Mouse (Mus musculus) frontal cortex, adult (tissue): Measurements from ENCODE around the gene Pld2.
"Not testable (repeated sequence)": the region's sequence is repeated elsewhere in the genome, so short reads cannot be mapped to it uniquely, and the experiment has no call there.

ENCODE experiments used
- ATAC-seq: cut with Nextera tagmentation; 2 replicates; pipeline ENCODE4 v1.9.2; 2017; ENCODE audit warnings: mild to moderate bottlenecking, moderate library complexity, mixed read lengths; ENCODE audit not compliant: low TSS enrichment

Gene Pld2

GRCm38 (mm10) chr11:70539877-70540587 is at the start of gene Pld2:
Pld2 (plus strand) TSS chr11:70540064.
- peak; percentile 88 for ATAC-seq

- no peak for ATAC-seq
Measured at GRCm38 (mm10) chr11:70499566-70500475, 40.0 kb upstream of the Pld2 start.

GRCm38 (mm10) chr11:70500476-70500812 is 39.4 kb upstream of the Pld2 start:
- no peak for ATAC-seq

- ATAC-seq: no peak
Measured at GRCm38 (mm10) chr11:70502018-70502417, 37.8 kb upstream of the Pld2 start.

- no peak for ATAC-seq
Measured at GRCm38 (mm10) chr11:70504970-70505369, 34.9 kb upstream of the Pld2 start, which contains the start of gene Tm4sf5. Tm4sf5 (plus strand) TSS chr11:70505244.

- no peak for ATAC-seq
Measured at GRCm38 (mm10) chr11:70506385-70506784, 33.5 kb upstream of the Pld2 start.

- no peak for ATAC-seq
Measured at GRCm38 (mm10) chr11:70506962-70507515, 32.8 kb upstream of the Pld2 start.

GRCm38 (mm10) chr11:70509753-70510564 is 29.9 kb upstream of the Pld2 start:
- ATAC-seq: peak; percentile 83

- ATAC-seq: no peak
Measured at GRCm38 (mm10) chr11:70511242-70511641, 28.6 kb upstream of the Pld2 start.

GRCm38 (mm10) chr11:70511825-70512224 is 28.0 kb upstream of the Pld2 start:
- ATAC-seq: no peak

GRCm38 (mm10) chr11:70512709-70513342 is 27.0 kb upstream of the Pld2 start:
- ATAC-seq: no peak

- no peak for ATAC-seq
Measured at GRCm38 (mm10) chr11:70513520-70513919, 26.3 kb upstream of the Pld2 start.

- ATAC-seq: no peak
Measured at GRCm38 (mm10) chr11:70514288-70514687, 25.6 kb upstream of the Pld2 start, which contains the start of gene Vmo1. Vmo1 (minus strand) TSS chr11:70514616.

GRCm38 (mm10) chr11:70516352-70516751 is 23.5 kb upstream of the Pld2 start:
- ATAC-seq: no peak

GRCm38 (mm10) chr11:70518436-70518835 is 21.4 kb upstream of the Pld2 start:
- no peak for ATAC-seq

- ATAC-seq: no peak
Measured at GRCm38 (mm10) chr11:70518923-70519322, 20.9 kb upstream of the Pld2 start, which contains the start of gene Gltpd2. Gltpd2 (plus strand) TSS chr11:70519196.

GRCm38 (mm10) chr11:70520178-70520769 is 19.6 kb upstream of the Pld2 start:
- peak; percentile 34; the same call in 1 of the 2 replicates for ATAC-seq

GRCm38 (mm10) chr11:70523306-70523989 is 16.4 kb upstream of the Pld2 start:
- not testable (repeated sequence) for ATAC-seq

GRCm38 (mm10) chr11:70524782-70525181 is 15.1 kb upstream of the Pld2 start:
- no peak for ATAC-seq

- ATAC-seq: peak; percentile 99
Measured at GRCm38 (mm10) chr11:70525184-70525678, 14.6 kb upstream of the Pld2 start, which contains the start of gene Psmb6. Psmb6 (plus strand) TSS chr11:70525367.
